Mouse (Mus musculus): ENCODE measurements around the gene Bak1.

- no peak for TF ChIP-seq MYOG (IDR thresholded peaks at IDR 0.05; ENCODE audit: control insufficient read depth in 1 of 3, insufficient read depth in 1 of 3, insufficient read length in 2 of 3, low read depth in 2 of 3)
- peak; percentile 7 for TF ChIP-seq POLR2A (IDR thresholded peaks at IDR 0.05; ENCODE audit: insufficient read length, low read depth)
- TF ChIP-seq POLR2AphosphoS2 (IDR thresholded peaks at IDR 0.05; ENCODE audit: insufficient read length, low read depth) = no peak
- no peak for TF ChIP-seq MAX (IDR thresholded peaks at IDR 0.05; ENCODE audit: low read depth)
- TF ChIP-seq USF1 (IDR thresholded peaks at IDR 0.05; ENCODE audit: low read depth) = no peak
These were observed 22.0 kb upstream of the Bak1 start for GRCm38 (mm10) chr17:27050853-27051252.

All from myocyte (in vitro differentiated cells).